Mouse (Mus musculus): ENCODE measurements around the gene Tekt1.

The Tekt1 gene

GRCm38 (mm10) chr11:72342549-72343237, 19.5 kb downstream of the Tekt1 start:
- DNase-seq (ENCODE audit: low spot score), result peak; percentile 78

DNA sequence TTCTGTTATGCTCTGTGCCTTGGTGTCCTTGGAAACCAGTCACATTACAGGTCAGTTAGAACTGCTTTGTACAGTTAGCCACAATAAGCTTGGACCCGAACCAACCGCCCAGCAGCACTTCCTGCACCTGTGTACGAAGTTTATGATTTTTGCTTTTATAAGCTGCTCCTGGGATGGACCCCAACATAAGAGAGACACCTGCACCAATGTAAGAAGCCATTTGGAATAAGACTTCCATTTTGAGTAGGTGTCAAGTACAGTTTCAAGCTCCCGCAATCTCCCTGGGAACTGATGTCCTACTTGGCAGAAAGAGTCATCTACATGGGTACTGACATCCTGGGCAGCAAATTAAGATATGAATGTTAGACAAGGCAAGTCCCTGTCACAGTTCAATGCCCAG, 22.5 kb downstream of the Tekt1 start:
- no peak for DNase-seq (ENCODE audit: low spot score)

- peak; percentile 19 for DNase-seq (ENCODE audit: low spot score)
Observed at GRCm38 (mm10) chr11:72338437-72338871, 23.8 kb downstream of the Tekt1 start.

GRCm38 (mm10) chr11:72336726-72337125, 25.5 kb downstream of the Tekt1 start:
- DNase-seq (ENCODE audit: low spot score), result no peak

DNA sequence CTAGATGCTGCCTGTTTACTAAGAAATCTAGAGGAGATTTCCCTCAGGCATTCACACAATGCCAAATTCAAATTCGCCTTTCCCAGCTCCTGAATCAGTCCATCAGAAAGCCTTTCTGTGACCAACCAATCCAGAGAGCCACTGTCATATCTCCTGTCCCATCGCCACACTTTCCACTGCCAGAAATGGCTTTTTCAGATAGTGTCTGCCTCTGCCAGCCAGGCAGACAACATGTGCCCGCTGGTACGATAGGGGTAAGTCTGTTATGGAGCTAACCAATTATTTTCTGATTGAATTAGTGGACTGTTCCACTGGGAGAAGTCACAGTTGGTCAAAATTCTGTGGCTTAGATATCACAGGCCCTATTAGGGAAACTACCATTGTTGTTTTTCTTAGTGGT, 27.6 kb downstream of the Tekt1 start:
- DNase-seq (ENCODE audit: low spot score), result no peak

DNA sequence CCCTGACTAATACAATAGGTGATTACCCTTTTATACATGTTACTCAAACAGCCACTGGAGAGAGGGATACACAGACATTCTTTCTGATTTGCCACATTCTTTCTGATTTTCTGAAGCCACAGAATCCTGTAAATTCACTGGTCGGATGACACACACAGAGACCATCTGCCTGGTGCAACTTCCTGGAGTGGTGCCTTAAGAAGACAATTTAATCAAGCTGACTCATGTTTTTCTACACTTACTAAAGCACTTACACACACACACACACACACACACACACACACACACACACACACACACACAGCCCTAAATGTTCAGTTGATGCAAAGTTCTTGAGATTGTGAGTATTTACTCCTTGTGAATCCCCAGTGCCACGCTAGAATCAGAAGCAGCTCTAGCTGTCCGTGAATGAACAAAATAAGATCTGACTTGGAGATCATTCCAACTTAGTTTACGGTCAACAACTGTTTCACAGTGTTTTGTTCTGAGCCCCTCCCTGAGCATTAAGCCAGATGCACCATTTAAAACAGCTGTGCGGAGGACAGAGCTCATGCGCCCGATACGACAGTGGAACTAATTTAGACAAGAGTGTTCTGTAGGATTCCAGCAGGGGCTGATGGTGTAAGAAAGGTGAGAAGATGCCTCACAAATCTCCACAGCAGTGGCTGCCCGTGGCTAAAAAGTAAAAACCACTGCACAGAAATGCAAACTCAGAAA, 29.1 kb downstream of the Tekt1 start:
- DNase-seq (ENCODE audit: low spot score), result peak; percentile 47

GRCm38 (mm10) chr11:72325701-72326100, 36.5 kb downstream of the Tekt1 start:
- DNase-seq (ENCODE audit: low spot score), result no peak

DNA sequence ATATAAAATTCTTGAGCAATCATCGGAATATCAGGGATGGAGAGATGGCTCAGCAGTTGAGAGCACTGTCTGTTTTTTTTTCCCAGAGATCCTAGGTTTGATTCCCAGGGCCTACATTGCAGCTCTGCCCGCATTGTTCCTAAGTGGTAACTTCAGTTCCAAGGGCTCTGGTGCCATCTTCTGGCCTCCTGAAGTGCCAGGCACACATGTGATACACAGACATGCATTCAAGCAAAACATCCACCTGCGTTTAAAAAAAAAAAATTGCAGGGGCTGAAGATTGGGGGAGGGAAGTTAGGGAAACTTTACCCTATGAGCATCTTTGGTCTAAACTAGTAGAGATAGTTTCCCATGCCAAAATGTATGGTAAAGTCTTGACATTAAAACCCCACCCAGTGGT, 37.8 kb downstream of the Tekt1 start:
- no peak for DNase-seq (ENCODE audit: low spot score)

- DNase-seq (ENCODE audit: low spot score), result no peak
Observed at GRCm38 (mm10) chr11:72318026-72318425, 44.2 kb downstream of the Tekt1 start.

DNA sequence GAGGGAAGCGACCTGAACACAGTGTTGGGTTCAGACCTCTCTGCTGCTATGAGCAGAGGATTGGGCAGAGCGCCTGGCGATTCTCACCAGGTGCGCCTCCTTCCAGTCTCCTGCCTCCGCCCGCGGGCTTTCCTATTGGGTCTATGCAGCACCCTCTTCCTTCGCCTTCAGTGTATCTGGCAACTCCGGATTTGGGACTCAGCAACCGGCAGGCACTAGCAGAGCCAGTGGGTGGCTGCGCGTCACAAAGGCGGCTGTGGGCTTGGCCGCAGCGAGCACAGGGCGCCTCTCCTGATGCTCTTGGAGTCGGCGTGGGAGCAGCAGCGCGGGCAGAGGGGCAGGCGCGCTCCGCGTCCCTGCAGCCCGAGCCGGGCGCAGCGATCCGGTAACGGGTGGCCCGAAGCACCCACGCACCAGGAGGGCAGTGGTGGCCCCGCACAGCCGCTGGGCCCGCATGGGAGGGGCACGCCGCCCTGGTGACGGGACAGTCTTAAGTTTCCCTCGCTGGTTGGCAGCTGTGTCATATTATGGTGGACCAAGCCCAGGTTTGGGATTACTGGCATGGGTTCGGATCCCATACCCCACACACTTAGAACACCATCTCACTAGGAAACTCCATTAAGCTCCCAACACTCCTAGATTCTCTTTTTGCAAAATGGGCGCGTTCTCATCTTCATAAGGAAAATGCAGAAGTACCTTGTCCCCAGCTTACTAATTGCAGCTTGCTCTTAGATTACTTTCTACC, 47.9 kb downstream of the Tekt1 start, which contains the start of gene Fbxo39:
TSS of gene Fbxo39 (plus strand) at position 294 of the 745 bp plus-strand sequence.
- peak; percentile 22 for DNase-seq (ENCODE audit: low spot score)

GRCm38 (mm10) chr11:72311355-72312001, 50.8 kb downstream of the Tekt1 start:
- no peak for DNase-seq (ENCODE audit: low spot score)

GRCm38 (mm10) chr11:72310491-72310890, 51.8 kb downstream of the Tekt1 start:
- DNase-seq (ENCODE audit: low spot score), result no peak

DNA sequence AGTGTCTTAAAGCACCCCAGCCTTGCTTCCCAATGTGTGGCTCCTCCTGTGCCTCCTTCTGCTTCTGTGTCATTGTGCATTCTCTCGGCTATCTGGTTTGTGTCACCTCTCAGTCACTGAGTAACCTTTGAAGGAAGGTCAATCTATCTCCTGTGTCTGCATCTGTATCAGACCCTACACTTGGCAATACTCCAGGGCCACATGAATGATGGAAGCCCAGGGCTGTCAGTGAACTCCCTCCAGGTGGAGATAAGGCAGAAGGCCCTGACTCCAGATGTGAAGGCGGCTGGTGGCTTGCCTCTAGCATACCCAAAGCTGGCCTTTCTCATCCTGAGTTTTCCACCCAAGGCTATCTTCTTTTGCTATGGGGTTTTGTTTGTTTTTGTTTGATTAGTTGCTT, 53.3 kb downstream of the Tekt1 start:
- DNase-seq (ENCODE audit: low spot score), result no peak

- DNase-seq (ENCODE audit: low spot score), result peak; percentile 29
Observed at GRCm38 (mm10) chr11:72307461-72307860, 54.8 kb downstream of the Tekt1 start.

- peak; percentile 87 for DNase-seq (ENCODE audit: low spot score)
Observed at GRCm38 (mm10) chr11:72302230-72302629, 60.0 kb downstream of the Tekt1 start.

DNA sequence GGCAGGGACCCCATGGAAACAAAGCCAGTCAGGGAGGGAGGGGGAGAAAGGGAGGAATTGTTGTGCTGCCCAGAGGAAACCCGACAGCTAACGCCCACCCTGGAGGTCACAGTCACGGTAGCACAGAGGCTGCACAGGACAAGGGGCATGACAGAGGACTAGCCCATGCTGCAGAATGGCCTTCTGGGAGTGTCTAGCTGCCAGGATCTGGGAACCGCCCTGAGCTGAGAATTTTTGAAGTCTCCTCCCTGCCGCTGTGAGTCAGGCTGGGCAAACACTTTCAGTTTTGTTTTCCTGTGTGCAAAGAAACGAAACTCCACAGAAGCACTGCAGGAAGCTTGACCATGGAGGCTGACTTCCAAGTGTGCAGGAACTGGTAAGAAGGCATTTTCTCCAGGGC, 60.9 kb downstream of the Tekt1 start, which contains the start of gene Xaf1:
TSS of gene Xaf1 (plus strand) at position 296 of the 400 bp plus-strand sequence.
- DNase-seq (ENCODE audit: low spot score), result peak; percentile 33
